Mouse (Mus musculus): ENCODE results near the gene Nfia.
A peak's percentile ranks its signal among the peaks of the same experiment; 100 is the strongest.

Gene Nfia

GRCm38 (mm10) chr4:97840227-97841062 lies 67.9 kb downstream of the Nfia start:
- no peak for DNase-seq

- no peak for DNase-seq
Observed at GRCm38 (mm10) chr4:97841063-97841595, 68.6 kb downstream of the Nfia start.

GRCm38 (mm10) chr4:97841745-97842144 lies 69.2 kb downstream of the Nfia start:
- no peak for DNase-seq

- DNase-seq: no peak
Observed at GRCm38 (mm10) chr4:97843981-97844690, 71.6 kb downstream of the Nfia start.

- DNase-seq: no peak
Observed at GRCm38 (mm10) chr4:97844899-97845298, 72.4 kb downstream of the Nfia start.

GRCm38 (mm10) chr4:97847653-97848052 lies 75.1 kb downstream of the Nfia start:
- no peak for DNase-seq

- no peak for DNase-seq
Observed at GRCm38 (mm10) chr4:97850991-97851390, 78.5 kb downstream of the Nfia start.

GRCm38 (mm10) chr4:97851698-97852097 lies 79.2 kb downstream of the Nfia start:
- DNase-seq: no peak

GRCm38 (mm10) chr4:97852626-97853025 lies 80.1 kb downstream of the Nfia start:
- DNase-seq: no peak

GRCm38 (mm10) chr4:97854779-97855178 lies 82.2 kb downstream of the Nfia start:
- no peak for DNase-seq

- no peak for DNase-seq
Observed at GRCm38 (mm10) chr4:97855712-97856420, 83.3 kb downstream of the Nfia start.

- DNase-seq: no peak
Observed at GRCm38 (mm10) chr4:97857549-97857948, 85.0 kb downstream of the Nfia start.

- DNase-seq: peak in 1 of 2 experiments; percentile 49
Observed at GRCm38 (mm10) chr4:97859431-97859830, 86.9 kb downstream of the Nfia start.

- DNase-seq: no peak
Observed at GRCm38 (mm10) chr4:97860376-97860775, 87.8 kb downstream of the Nfia start.

- DNase-seq: no peak
Observed at GRCm38 (mm10) chr4:97860791-97861344, 88.3 kb downstream of the Nfia start.

- DNase-seq: no peak
Observed at GRCm38 (mm10) chr4:97862379-97862778, 89.8 kb downstream of the Nfia start.

GRCm38 (mm10) chr4:97864276-97864675 lies 91.7 kb downstream of the Nfia start:
- DNase-seq: no peak

- no peak for DNase-seq
Observed at GRCm38 (mm10) chr4:97865410-97865953, 92.9 kb downstream of the Nfia start.

- no peak for DNase-seq
Observed at GRCm38 (mm10) chr4:97866463-97866862, 93.9 kb downstream of the Nfia start.

- peak; percentile 44 to 62 for DNase-seq
Observed at GRCm38 (mm10) chr4:97868307-97868937, 95.9 kb downstream of the Nfia start.

GRCm38 (mm10) chr4:97868938-97869440 lies 96.5 kb downstream of the Nfia start:
- DNase-seq: peak; percentile 99 to 100

GRCm38 (mm10) chr4:97869451-97869850 lies 96.9 kb downstream of the Nfia start:
- DNase-seq: peak in 1 of 2 experiments; percentile 33
